Mouse (Mus musculus) myocyte (in vitro differentiated cells): ENCODE measurements at regions not wholly inside any gene's neighbourhood (a gene's known extent, or its start where the extent isn't known, plus 50 kb on each side); places are given as distances from the start of the nearest gene placed in this dataset.

Source experiments
- CEBPB ChIP-seq: IDR thresholded peaks from 2 replicates; pipeline ENCODE4 v1.6.1; 2011; ENCODE audit warnings: mild to moderate bottlenecking, moderate library complexity; ENCODE audit not compliant: poor library complexity, insufficient read depth, severe bottlenecking
- MAX ChIP-seq: IDR thresholded peaks from one replicate; pipeline ENCODE4 v1.6.1; 2011; ENCODE audit warnings: low read depth, mild to moderate bottlenecking, control low read depth
- POLR2A ChIP-seq: IDR thresholded peaks from one replicate; pipeline ENCODE4 v1.6.1; 2011; ENCODE audit warnings: low read depth, mild to moderate bottlenecking, control low read depth, moderate library complexity; ENCODE audit not compliant: insufficient read length
- REST ChIP-seq: IDR thresholded peaks from one replicate; pipeline ENCODE4 v1.6.1; 2011; ENCODE audit warnings: mild to moderate bottlenecking, control low read depth, moderate library complexity; ENCODE audit not compliant: insufficient read depth, insufficient read length
- SRF ChIP-seq: IDR thresholded peaks from one replicate; pipeline ENCODE4 v1.6.1; 2011; ENCODE audit warnings: low read depth; ENCODE audit not compliant: control insufficient read depth, insufficient read length
- TCF3 ChIP-seq: IDR thresholded peaks from one replicate; pipeline ENCODE4 v1.6.1; 2011; ENCODE audit warnings: low read depth, control low read depth; ENCODE audit not compliant: insufficient read length
- USF1 ChIP-seq: IDR thresholded peaks from one replicate; pipeline ENCODE4 v1.6.1; 2011; ENCODE audit warnings: low read depth, mild to moderate bottlenecking, control low read depth, moderate library complexity

DNA sequence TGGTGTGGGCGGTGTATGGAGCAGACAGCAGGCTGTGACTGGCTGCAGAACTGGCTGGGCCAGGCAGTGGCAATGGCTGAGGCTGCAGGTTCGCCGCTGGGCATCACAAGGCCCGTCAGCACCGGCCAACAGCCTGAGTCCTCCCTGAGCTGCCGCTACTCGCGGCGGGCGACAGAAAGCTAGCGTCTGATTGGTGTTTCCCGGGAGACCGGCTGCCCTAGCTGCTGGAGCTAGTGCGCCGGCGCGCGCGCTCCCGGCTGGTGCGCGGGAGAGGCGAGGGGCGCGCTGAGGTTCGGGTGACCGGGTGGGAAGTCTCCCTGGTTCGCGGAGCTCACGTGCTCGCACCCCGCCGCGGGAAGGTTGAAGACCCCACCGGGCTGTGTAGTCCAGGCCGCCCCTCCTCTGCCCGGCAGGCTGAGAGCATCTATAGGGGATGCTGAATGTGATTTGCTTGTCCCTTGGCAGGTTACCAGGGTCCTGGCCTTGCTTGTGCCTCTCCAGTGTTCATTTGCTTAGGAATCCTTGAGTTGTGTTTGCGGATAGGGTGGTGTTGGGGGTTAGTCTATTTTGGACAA lies 241.2 kb downstream of the Mef2c start:
- no peak for TF ChIP-seq MAX
- no peak for TF ChIP-seq POLR2A
- no peak for TF ChIP-seq SRF
- no peak for TF ChIP-seq USF1
- no peak for TF ChIP-seq CEBPB
- no peak for TF ChIP-seq TCF3
- TF ChIP-seq REST = no peak
